Mouse (Mus musculus) cerebellum, adult 2 months (tissue): Measurements from ENCODE around the gene Ifnar2.

Experiments
- CTCF ChIP-seq: fragments of 200-500 bp; IDR thresholded peaks from 2 replicates; pipeline ENCODE4 v1.5.1; 2011; ENCODE audit warnings: low read depth, mild to moderate bottlenecking, control low read depth, low read length, moderate library complexity, borderline replicate concordance; ENCODE audit not compliant: insufficient read depth
- POLR2A ChIP-seq: fragments of 200-500 bp; IDR thresholded peaks from 2 replicates; pipeline ENCODE4 v1.6.1; 2011; ENCODE audit warnings: low read length, control low read depth, borderline replicate concordance; ENCODE audit not compliant: insufficient read depth

GRCm38 (mm10) chr16:91415391-91416189 is 43.0 kb downstream of the Ifnar2 start:
- TF ChIP-seq POLR2A, result no peak
- TF ChIP-seq CTCF, result no peak
